Mouse (Mus musculus) stomach, adult 2 months (tissue): Measurements from ENCODE around the gene Tdrkh. TPM values are rescaled to one million over a fixed set of nuclear protein-coding genes. Genes with fewer than 3 reads are reported as not detected.

Experiments
- polyA plus RNA-seq: library from polyadenylated mRNA; depleted of rRNA; stranded (reverse); fragments of >200 nt; gene quantifications from 2 replicates; pipeline ENCODE4 v1.2.3, GENCODE M21; 2012; rRNA removed

The Tdrkh gene
- polyA plus RNA-seq, result 0.23 TPM in 1 of 2 replicates, not detected in the other

DNA sequence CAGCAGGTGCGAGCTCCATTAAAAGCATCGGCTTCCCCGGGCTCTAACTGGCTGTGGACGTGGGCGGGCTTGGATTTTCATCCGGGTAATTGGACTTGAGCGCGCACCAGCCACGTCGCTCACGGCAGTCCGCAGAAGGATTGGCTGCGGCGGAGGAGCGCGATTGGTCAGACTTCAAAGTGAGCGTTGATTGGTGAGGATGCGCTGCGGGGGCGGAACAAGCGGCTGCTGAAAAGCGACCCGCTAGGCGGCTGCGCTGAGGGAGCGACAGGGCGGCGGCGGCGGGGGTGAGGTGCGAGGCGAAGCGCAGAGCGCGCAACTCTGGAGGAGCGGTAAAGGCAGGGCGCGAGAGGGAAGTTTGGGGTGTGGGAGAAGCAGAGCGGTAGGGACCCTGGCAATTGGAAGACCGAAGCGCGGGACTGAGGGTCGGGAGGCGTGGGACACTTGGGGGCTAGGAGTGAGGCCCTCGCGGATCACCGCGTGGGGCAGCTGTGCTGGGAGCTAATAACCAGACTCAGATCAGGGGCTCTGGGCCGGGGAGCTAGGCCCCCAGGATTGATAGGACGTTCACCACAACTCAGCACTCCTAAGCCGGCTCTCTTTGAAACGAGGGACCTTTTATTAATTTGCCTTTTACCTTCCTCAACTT, at the start of gene Tdrkh:
TSS of gene Tdrkh (plus strand) at position 243 of the 649 bp plus-strand sequence.

DNA sequence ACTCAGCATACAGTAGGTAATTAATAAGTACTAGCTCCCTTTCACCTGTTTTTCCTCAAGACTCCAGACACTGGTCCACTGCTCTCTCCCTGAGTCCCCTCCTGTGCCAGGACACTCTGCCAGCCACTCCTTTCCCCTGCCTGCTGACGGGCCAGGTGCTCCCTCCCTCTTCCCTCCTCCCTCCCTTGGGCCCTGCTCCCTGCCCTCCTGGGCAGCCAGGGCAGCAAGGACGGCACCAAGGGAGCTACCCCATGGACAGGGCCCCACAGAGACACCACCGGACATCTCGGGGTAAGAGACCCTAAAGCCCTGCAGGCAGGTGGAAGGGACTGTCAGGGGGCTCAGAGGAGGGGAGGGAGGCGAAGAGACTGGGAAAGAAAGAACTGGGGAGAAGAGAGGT, 40.4 kb upstream of the Tdrkh start, which contains the start of gene Rorc:
TSS of gene Rorc (plus strand) at position 154 of the 400 bp plus-strand sequence.

DNA sequence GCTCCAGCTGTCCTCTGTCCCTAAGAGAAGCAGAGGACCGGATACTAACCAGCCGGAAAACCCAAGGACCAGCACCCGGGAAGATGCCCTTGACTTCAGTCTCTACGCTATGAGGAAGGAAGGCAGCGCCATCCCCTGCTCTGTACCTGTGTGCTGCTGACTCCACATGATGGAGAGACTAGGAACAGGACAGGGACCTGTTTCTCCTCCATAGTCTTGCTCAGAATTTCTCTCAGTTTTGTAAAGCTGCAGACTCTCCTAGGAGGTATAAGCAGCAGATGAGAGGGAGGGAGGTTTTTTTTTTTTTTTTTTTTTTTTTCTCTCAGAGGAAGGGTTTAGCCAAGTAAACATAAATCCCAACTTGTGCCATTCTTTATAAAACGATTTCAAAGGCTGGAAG, 14.9 kb upstream of the Tdrkh start, which contains the start of gene Lingo4:
TSS of gene Lingo4 (plus strand) at position 301 of the 400 bp plus-strand sequence.

DNA sequence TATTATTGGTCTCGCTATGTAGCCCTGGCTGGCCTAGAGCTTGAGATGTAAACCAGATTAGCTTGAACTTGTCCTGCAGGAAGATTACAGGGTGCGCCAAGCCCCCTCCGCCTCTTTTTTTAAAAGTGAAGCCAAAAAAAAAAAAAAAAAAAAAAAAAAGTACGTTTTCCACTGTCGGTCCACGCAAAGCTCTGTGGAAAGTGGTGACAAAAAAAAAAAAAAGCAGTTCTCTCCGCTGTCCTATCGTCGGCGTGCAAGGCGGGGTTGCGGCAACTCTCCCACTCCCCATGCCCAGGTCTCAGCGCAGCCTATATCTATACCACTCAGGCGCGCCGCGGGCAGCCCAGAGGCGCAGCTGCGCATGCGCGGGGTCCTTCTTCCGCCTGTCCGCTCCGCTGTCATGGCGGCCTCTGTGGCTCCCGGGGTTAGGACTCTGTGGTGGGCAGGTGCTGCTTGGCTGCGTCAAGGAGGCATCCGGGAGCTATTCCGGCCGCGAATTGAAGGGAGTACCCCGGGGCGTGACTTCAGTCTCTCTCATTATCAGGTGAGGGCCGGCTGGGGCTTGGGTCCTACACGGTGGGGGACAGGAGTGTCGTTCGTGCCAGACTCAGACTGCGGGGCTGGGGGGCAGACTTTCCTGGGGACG, 30.0 kb downstream of the Tdrkh start, which contains the start of gene Mrpl9:
TSS of gene Mrpl9 (plus strand) at position 368 of the 646 bp plus-strand sequence.

DNA sequence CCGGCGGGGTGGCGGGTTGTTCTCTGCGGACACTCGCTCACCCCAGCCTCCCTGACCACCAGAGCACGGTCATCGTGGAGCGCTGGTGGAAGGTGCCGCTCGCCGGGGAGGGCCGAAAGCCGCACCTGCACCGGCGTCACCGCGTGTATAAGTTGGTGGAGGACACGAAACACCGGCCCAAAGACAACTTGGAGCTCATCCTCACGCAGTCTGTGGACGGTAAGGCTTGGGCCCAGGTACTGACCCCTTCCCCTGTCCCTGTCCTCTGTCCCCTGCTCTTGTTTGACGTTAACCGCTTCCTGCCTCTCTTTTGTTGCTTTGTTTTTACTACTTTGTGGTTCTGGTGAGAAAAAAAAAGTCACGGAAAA, 30.5 kb downstream of the Tdrkh start, which contains the start of gene Oaz3:
TSS of gene Oaz3 (minus strand) at position 319 of the 368 bp plus-strand sequence.

DNA sequence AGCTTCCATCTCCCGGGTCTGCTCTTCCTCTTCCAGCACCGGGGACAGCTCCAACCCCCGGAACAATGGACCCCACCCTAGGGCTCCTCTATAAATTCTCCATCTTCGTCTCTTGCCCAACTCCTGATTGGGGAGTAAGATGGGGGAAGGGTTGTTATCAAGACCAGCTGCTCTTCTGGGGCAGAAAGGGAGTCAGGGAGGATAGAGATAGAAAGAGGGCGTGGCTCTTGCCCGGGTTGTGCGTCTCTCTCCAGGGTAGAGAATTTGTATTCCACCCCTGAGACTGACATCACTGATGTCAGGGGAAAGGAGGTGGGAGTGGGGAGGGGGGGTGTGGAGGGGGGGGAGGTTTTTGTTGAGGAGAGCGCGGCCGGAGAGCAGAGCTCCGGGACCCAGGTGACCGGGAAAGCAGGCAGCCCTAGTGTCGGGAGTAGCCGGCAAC, 64.9 kb downstream of the Tdrkh start, which contains the start of gene Celf3:
TSS of gene Celf3 (plus strand) at position 315 of the 442 bp plus-strand sequence.

DNA sequence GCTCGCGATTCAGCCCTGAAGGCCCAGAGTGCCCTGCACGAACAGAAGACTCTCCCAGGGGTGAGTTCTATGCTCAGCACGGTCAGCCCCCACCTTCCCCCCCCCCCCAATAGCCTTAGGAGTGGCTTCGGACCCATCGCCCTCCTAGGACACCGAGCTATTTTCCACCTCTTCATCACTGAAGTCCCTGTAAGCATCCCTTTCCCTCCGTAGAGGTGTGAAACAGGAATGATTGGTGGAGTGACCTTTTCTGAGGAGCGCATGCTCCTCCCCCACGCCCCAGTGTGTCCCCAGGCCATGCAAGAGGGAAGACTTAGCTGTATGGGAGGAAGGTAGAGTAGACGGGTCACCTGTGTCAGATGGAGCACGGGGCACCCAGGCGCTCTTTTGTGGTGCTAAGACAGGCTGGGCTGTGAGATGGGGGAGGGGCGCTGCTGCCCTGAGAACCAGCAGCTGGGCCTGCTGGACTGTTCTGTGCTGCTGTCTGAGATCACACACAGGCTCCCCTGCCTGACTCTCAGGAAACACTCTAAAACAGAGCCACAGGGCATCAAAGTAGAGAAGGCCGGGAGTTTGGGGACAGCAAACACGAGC, 67.3 kb downstream of the Tdrkh start, which contains the start of gene Riiad1:
TSS of gene Riiad1 (minus strand) at position 51 of the 594 bp plus-strand sequence.

Other genes starting within 250 kb of the Tdrkh start
- not detected in 2 replicates for gene Gm10696, start 235.1 kb upstream of the Tdrkh start, polyA plus RNA-seq
- not detected in 2 replicates for gene Gm5286, start 216.6 kb upstream of the Tdrkh start, polyA plus RNA-seq
- gene Gm4778, start 149.2 kb upstream of the Tdrkh start, polyA plus RNA-seq, result not detected in 2 replicates
- gene Them4, start 103.2 kb upstream of the Tdrkh start, polyA plus RNA-seq, result 0.19 and 0.45 TPM in 2 replicates
- gene Them5, start 71.2 kb upstream of the Tdrkh start, polyA plus RNA-seq, result 32.9 and 36.3 TPM in 2 replicates
- gene C2cd4d, start 50.8 kb upstream of the Tdrkh start, polyA plus RNA-seq, result 1.1 and 4.3 TPM in 2 replicates
- gene Rorc, start 40.5 kb upstream of the Tdrkh start, polyA plus RNA-seq, result 3.0 and 4.1 TPM in 2 replicates
- gene Lingo4, start 14.8 kb upstream of the Tdrkh start, polyA plus RNA-seq, result 0.04 and 0.10 TPM in 2 replicates
- 9.2 and 9.5 TPM in 2 replicates for gene Mrpl9, start 30.0 kb downstream of the Tdrkh start, polyA plus RNA-seq
- not detected in 2 replicates for gene Oaz3, start 30.6 kb downstream of the Tdrkh start, polyA plus RNA-seq
- 12.0 and 15.2 TPM in 2 replicates for gene Celf3, start 65.0 kb downstream of the Tdrkh start, polyA plus RNA-seq
- gene Riiad1, start 67.1 kb downstream of the Tdrkh start, polyA plus RNA-seq, result not detected in 2 replicates
- 1.8 and 2.3 TPM in 2 replicates for gene Snx27, start 169.4 kb downstream of the Tdrkh start, polyA plus RNA-seq
- gene Gm10972, start 229.8 kb downstream of the Tdrkh start, polyA plus RNA-seq, result not detected in 2 replicates
- gene Tuft1, start 245.6 kb downstream of the Tdrkh start, polyA plus RNA-seq, result 15.3 and 16.3 TPM in 2 replicates